Mouse (Mus musculus): ENCODE measurements around the gene Oas3. TPM values are rescaled to one million over a fixed set of nuclear protein-coding genes. Genes with fewer than 3 reads are reported as not detected.

Gene Oas3
- polyA plus RNA-seq, 1 experiment = 0.58 TPM

GRCm38 (mm10) chr5:120703660-120704059 is 73.8 kb downstream of the Oas3 start:
- no peak for DNase-seq (ENCODE audit: low read depth)

Other genes starting within 250 kb of the Oas3 start
- 68.0 and 79.0 TPM in 2 replicates for gene Tpcn1, start 189.0 kb downstream of the Oas3 start, polyA plus RNA-seq (2012; rRNA removed)
- 2.3 and 3.1 TPM in 2 replicates for gene Iqcd, start 188.6 kb downstream of the Oas3 start, polyA plus RNA-seq (2012; rRNA removed)
- 15.6 and 17.8 TPM in 2 replicates for gene Rita1, start 165.1 kb downstream of the Oas3 start, polyA plus RNA-seq (2012; rRNA removed)
- 34.2 and 37.0 TPM in 2 replicates for gene Ddx54, start 164.9 kb downstream of the Oas3 start, polyA plus RNA-seq (2012; rRNA removed)
- 0.24 and 0.65 TPM in 2 replicates for gene Cfap73, start 143.4 kb downstream of the Oas3 start, polyA plus RNA-seq (2012; rRNA removed)
- gene Rasal1, start 128.8 kb downstream of the Oas3 start, polyA plus RNA-seq (2012; rRNA removed) = 0.57 and 0.95 TPM in 2 replicates
- 6.1 and 7.0 TPM in 2 replicates for gene Dtx1, start 65.7 kb downstream of the Oas3 start, polyA plus RNA-seq (2012; rRNA removed)
- gene Oas2, start 27.8 kb downstream of the Oas3 start, polyA plus RNA-seq (2012; rRNA removed) = 3.4 and 5.4 TPM in 2 replicates
- gene Oas1e, start 17.9 kb upstream of the Oas3 start, polyA plus RNA-seq (2012; rRNA removed) = not detected in 2 replicates
- 2.7 and 4.1 TPM in 2 replicates for gene Oas1c, start 34.9 kb upstream of the Oas3 start, polyA plus RNA-seq (2012; rRNA removed)
- 0.08 TPM in 1 of 2 replicates, not detected in the other for gene Oas1f, start 69.7 kb upstream of the Oas3 start, polyA plus RNA-seq (2012; rRNA removed)
- gene Oas1h, start 83.8 kb upstream of the Oas3 start, polyA plus RNA-seq (2012; rRNA removed) = not detected in 2 replicates
- gene Oas1g, start 110.0 kb upstream of the Oas3 start, polyA plus RNA-seq (2012; rRNA removed) = 1.4 and 3.0 TPM in 2 replicates
- 4.3 and 5.6 TPM in 2 replicates for gene Oas1a, start 129.9 kb upstream of the Oas3 start, polyA plus RNA-seq (2012; rRNA removed)
- gene Oas1d, start 136.9 kb upstream of the Oas3 start, polyA plus RNA-seq (2012; rRNA removed) = not detected in 2 replicates
- gene Rph3a, start 232.4 kb upstream of the Oas3 start, polyA plus RNA-seq (2012; rRNA removed) = not detected in 2 replicates